Mouse (Mus musculus) MEL (cell line): ENCODE results near the gene Akr1cl. TPM values are rescaled to one million over a fixed set of nuclear protein-coding genes. Genes with fewer than 3 reads are reported as not detected.

Source experiments
- DNase-seq: peaks from one replicate; pipeline ENCODE4 v3.0.0; 2011; ENCODE audit warnings: low read depth, low spot score
- H3K27ac ChIP-seq: 2 replicates; pipeline ENCODE4 v1.5.1; 2012; ENCODE audit warnings: low read depth, mild to moderate bottlenecking, control low read depth, low read length, moderate library complexity; ENCODE audit not compliant: control insufficient read depth
- H3K27me3 ChIP-seq, 2 experiments: fragments of 150-350 bp in 1 of 2; sonication (generic) in 1 of 2; 2 replicates each; pipeline ENCODE4 v1.6.1; 2012; ENCODE audit warnings: low read length in 2 of 2, mild to moderate bottlenecking in 2 of 2, improper control_type of control experiment in 1 of 2, moderate library complexity in 1 of 2; ENCODE audit not compliant: insufficient read depth in 2 of 2, control insufficient read depth in 1 of 2
- H3K36me3 ChIP-seq, 2 experiments: 2 replicates each; pipeline ENCODE4 v1.6.1; 2012 to 2014; ENCODE audit warnings: low read length in 2 of 2, improper control_type of control experiment in 1 of 2, inconsistent platforms in 1 of 2, mild to moderate bottlenecking in 1 of 2; ENCODE audit not compliant: insufficient read depth in 2 of 2, control insufficient read depth in 1 of 2
- H3K4me1 ChIP-seq, 2 experiments: fragments of 150-350 bp in 1 of 2; sonication (generic) in 1 of 2; 2 replicates each; pipeline ENCODE4 v1.6.1; 2012; ENCODE audit warnings: low read length in 2 of 2, improper control_type of control experiment in 1 of 2, mild to moderate bottlenecking in 1 of 2; ENCODE audit not compliant: insufficient read depth in 2 of 2, control insufficient read depth in 1 of 2
- H3K4me3 ChIP-seq, 2 experiments: fragments of 150-350 bp in 1 of 2; sonication (generic) in 1 of 2; 2 replicates each; pipeline ENCODE4 v1.5.1; 2012; ENCODE audit warnings: low read depth in 2 of 2, low read length in 2 of 2, mild to moderate bottlenecking in 2 of 2, moderate library complexity in 2 of 2, control low read depth in 1 of 2, improper control_type of control experiment in 1 of 2; ENCODE audit not compliant: control insufficient read depth in 1 of 2, insufficient read depth in 1 of 2
- H3K79me2 ChIP-seq: 2 replicates; pipeline ENCODE4 v1.6.1; 2012; ENCODE audit warnings: mild to moderate bottlenecking, low read length, moderate library complexity; ENCODE audit not compliant: control insufficient read depth, poor library complexity, insufficient read depth
- H3K9ac ChIP-seq: 2 replicates; pipeline ENCODE4 v1.6.1; 2012; ENCODE audit warnings: low read depth, mild to moderate bottlenecking, control low read depth, low read length, moderate library complexity; ENCODE audit not compliant: control insufficient read depth, poor library complexity, severe bottlenecking
- H3K9me3 ChIP-seq: fragments of 150-350 bp; sonication (generic); replicated peaks from 2 replicates; pipeline ENCODE4 v1.6.1; 2012; ENCODE audit warnings: mild to moderate bottlenecking, low read length, improper control_type of control experiment, moderate library complexity; ENCODE audit not compliant: insufficient read depth
- BHLHE40 ChIP-seq: IDR thresholded peaks from 2 replicates; pipeline ENCODE4 v1.6.1; 2012; ENCODE audit warnings: low read depth, mild to moderate bottlenecking, inconsistent platforms, low read length, improper control_type of control experiment, borderline replicate concordance
- CHD2 ChIP-seq: IDR thresholded peaks from 2 replicates; pipeline ENCODE4 v1.6.1; 2011; ENCODE audit warnings: low read length, improper control_type of control experiment
- CTCF ChIP-seq, 3 experiments: IDR thresholded peaks in 2 of 3; conservative IDR thresholded peaks in 1 of 3; 2 replicates each; pipeline ENCODE4 v1.5.1; 2011 to 2012; ENCODE audit warnings: low read length in 3 of 3, low read depth in 2 of 3, mild to moderate bottlenecking in 2 of 3, improper control_type of control experiment in 1 of 3, inconsistent platforms in 1 of 3, mixed read lengths in 1 of 3, moderate library complexity in 1 of 3; ENCODE audit not compliant: control insufficient read depth in 1 of 3, insufficient read depth in 1 of 3, poor library complexity in 1 of 3, severe bottlenecking in 1 of 3
- E2F4 ChIP-seq: IDR thresholded peaks from 2 replicates; pipeline ENCODE4 v1.6.1; 2011; ENCODE audit warnings: low read depth, low read length, improper control_type of control experiment, borderline replicate concordance
- ELF1 ChIP-seq: IDR thresholded peaks from 2 replicates; pipeline ENCODE4 v1.6.1; 2014; ENCODE audit warnings: low read depth, mild to moderate bottlenecking, inconsistent platforms, low read length, improper control_type of control experiment, moderate library complexity
- GABPA ChIP-seq: IDR thresholded peaks from 2 replicates; pipeline ENCODE4 v1.6.1; 2012; ENCODE audit warnings: low read depth, mild to moderate bottlenecking, inconsistent platforms, low read length, improper control_type of control experiment, moderate library complexity
- JUND ChIP-seq: IDR thresholded peaks from 2 replicates; pipeline ENCODE4 v1.6.1; 2011; ENCODE audit warnings: low read depth, mild to moderate bottlenecking, improper control_type of control experiment, low read length
- MAFK ChIP-seq: IDR thresholded peaks from 2 replicates; pipeline ENCODE4 v1.6.1; 2011; ENCODE audit warnings: low read depth, mild to moderate bottlenecking, low read length, improper control_type of control experiment, borderline replicate concordance
- MAX ChIP-seq: IDR thresholded peaks from 2 replicates; pipeline ENCODE4 v1.6.1; 2011; ENCODE audit warnings: low read length, improper control_type of control experiment
- MEF2A ChIP-seq: IDR thresholded peaks from 2 replicates; pipeline ENCODE4 v1.6.1; 2014; ENCODE audit warnings: low read depth, mild to moderate bottlenecking, inconsistent platforms, low read length, improper control_type of control experiment; ENCODE audit not compliant: poor library complexity, insufficient replicate concordance, severe bottlenecking; ENCODE audit errors: extremely low read depth
- MYB ChIP-seq: IDR thresholded peaks from 2 replicates; pipeline ENCODE4 v1.6.1; 2011; ENCODE audit warnings: mild to moderate bottlenecking, low read depth, low read length, improper control_type of control experiment
- MYC ChIP-seq: IDR thresholded peaks from 2 replicates; pipeline ENCODE4 v1.6.1; 2011; ENCODE audit warnings: low read depth, mild to moderate bottlenecking, low read length, improper control_type of control experiment, moderate library complexity
- NELFE ChIP-seq: IDR thresholded peaks from 2 replicates; pipeline ENCODE4 v1.6.1; 2011; ENCODE audit warnings: low read depth, low read length, improper control_type of control experiment
- POLR2AphosphoS2 ChIP-seq: IDR thresholded peaks from 2 replicates; pipeline ENCODE4 v1.6.1; 2011; ENCODE audit warnings: low read length, improper control_type of control experiment
- POLR2AphosphoS5 ChIP-seq: IDR thresholded peaks from 2 replicates; pipeline ENCODE4 v1.6.1; 2012; ENCODE audit warnings: low read depth, borderline replicate concordance, mild to moderate bottlenecking, inconsistent platforms, low read length, moderate library complexity, mixed read lengths
- RCOR1 ChIP-seq: IDR thresholded peaks from 2 replicates; pipeline ENCODE4 v1.6.1; 2012; ENCODE audit warnings: low read depth, mild to moderate bottlenecking, inconsistent platforms, low read length, improper control_type of control experiment
- TAL1 ChIP-seq: IDR thresholded peaks from 2 replicates; pipeline ENCODE4 v1.6.1; 2012; ENCODE audit warnings: mild to moderate bottlenecking, inconsistent platforms, low read length, moderate library complexity, mixed read lengths
- ZKSCAN1 ChIP-seq: IDR thresholded peaks from 2 replicates; pipeline ENCODE4 v1.6.1; 2012; ENCODE audit warnings: low read depth, mild to moderate bottlenecking, inconsistent platforms, low read length, improper control_type of control experiment, moderate library complexity
- ZNF384 ChIP-seq: IDR thresholded peaks from 2 replicates; pipeline ENCODE4 v1.6.1; 2012; ENCODE audit warnings: low read depth, mild to moderate bottlenecking, inconsistent platforms, low read length, improper control_type of control experiment
- polyA plus RNA-seq, 2 experiments: library from polyadenylated mRNA; stranded (reverse) in 1 of 2; unstranded in 1 of 2; fragments of >175 nt in 1 of 2; fragments of >200 nt in 1 of 2; gene quantifications; 2 replicates each; pipeline versions ENCODE4 v1.2.1 to v1.2.4; 2012; ENCODE audit warnings: low replicate concordance in 2 of 2, low read depth in 1 of 2; ENCODE audit not compliant: insufficient read length in 2 of 2, insufficient read depth in 1 of 2, missing spikeins in 1 of 2
- total RNA-seq: library from RNA; depleted of rRNA; stranded (reverse); fragments of 300-350 nt; gene quantifications from 2 replicates; pipeline ENCODE4 v1.2.3, GENCODE M21; 2012

The Akr1cl gene
- total and polyA plus RNA-seq, 3 experiments = not detected

DNA sequence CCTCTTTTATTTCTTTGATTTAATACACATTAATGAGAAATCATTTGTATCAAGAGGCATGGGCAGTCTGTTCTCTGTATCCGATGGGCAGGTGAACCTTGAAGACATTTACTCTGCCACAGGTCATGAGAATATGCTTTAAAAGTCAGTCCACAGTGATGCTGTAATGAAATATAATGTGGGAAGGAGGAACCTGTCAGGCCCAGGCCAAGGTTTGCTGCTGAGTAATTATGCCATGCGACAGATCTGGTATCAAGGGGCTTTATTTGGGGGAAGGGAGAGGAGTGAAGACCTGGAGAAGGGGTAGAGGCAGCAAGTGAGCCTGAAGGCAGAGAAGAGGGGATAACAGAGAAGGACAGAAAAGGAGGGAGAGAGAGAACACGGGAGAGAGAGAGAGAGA, 7.1 kb upstream of the Akr1cl start:
- H3K9ac ChIP-seq = no peak overlapping the region
- no peak overlapping the region for H3K4me3 ChIP-seq
- no peaks in the 10 kb centered on the region for H3K36me3 ChIP-seq
- no peaks in the 10 kb centered on the region for H3K4me1 ChIP-seq
- H3K9me3 ChIP-seq = no peaks in the 10 kb centered on the region
- H3K79me2 ChIP-seq = no peaks in the 10 kb centered on the region
- no peak for DNase-seq
- H3K27ac ChIP-seq = no peak overlapping the region
- H3K27me3 ChIP-seq = no peaks in the 10 kb centered on the region
- TF ChIP-seq BHLHE40 (no peak), MAFK (no peak)
- TF ChIP-seq, all 39 proteins: peak for 0

DNA sequence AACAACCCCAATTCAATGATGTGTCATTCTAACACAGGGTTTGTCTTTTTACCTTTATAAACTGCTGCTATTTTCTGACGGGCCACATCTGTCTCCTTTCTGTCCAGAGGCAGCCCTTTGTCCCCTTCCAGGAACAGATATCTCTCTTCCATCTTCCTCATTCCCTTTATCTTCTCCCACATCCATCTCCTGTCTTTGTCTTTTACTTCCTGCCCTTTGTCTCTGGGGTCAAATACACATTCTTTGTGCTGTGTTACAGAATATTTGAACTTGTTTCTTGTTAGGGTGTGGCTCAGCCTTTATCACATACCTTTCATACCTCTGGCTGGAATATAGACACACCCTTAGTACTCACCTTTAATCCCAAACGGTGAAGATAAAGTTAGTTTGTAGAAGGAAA, 5.0 kb upstream of the Akr1cl start:
- TF ChIP-seq CHD2 = no peak
- no peak for TF ChIP-seq JUND
- no peak for TF ChIP-seq ZKSCAN1
- no peak for TF ChIP-seq TAL1
- no peak for TF ChIP-seq ELF1
- no peak for TF ChIP-seq E2F4
- TF ChIP-seq GABPA = no peak
- TF ChIP-seq MAX = no peak
- TF ChIP-seq CTCF (IDR thresholded peaks at IDR 0.05 in 2 of 3, conservative IDR thresholded peaks at IDR 0.05 in 1 of 3; ENCODE audit: control insufficient read depth in 1 of 3, insufficient read depth in 1 of 3, low read depth in 2 of 3, low read length in 3 of 3, poor library complexity in 1 of 3, severe bottlenecking in 1 of 3) = no peak
- no peak for TF ChIP-seq POLR2AphosphoS5
- TF ChIP-seq MYB = no peak
- TF ChIP-seq NELFE = no peak
- Histone ChIP-seq H3K27ac (no peak overlapping the region), H3K36me3 (no peaks in the 10 kb centered on the region), H3K9ac (no peak overlapping the region), H3K4me3 (no peak overlapping the region), H3K9me3 (no peaks in the 10 kb centered on the region), H3K4me1 (no peaks in the 10 kb centered on the region), H3K79me2 (no peaks in the 10 kb centered on the region), H3K27me3 (no peaks in the 10 kb centered on the region)
- DNase-seq = no peak

DNA sequence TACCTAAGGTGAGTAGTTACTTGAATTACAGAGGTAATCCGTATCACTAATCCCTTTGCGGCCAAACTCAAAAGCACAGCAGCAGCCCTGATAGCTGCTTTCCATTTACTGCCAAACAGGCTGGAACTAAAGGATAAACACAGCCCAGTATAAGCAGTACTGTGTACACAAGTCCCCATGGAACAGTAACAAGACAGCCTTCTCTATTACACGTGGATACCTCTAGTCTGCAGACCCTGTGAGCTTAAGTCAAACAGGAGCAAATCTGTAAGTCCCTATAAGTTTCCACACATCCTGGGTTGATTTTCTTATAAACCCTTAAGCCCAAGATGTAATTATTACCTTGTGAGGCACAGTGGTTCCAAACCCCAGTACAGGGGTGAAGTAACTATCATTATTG, 3.0 kb upstream of the Akr1cl start:
- Histone ChIP-seq H3K36me3 (no peaks in the 10 kb centered on the region), H3K4me1 (no peaks in the 10 kb centered on the region), H3K79me2 (no peaks in the 10 kb centered on the region), H3K27ac (no peak overlapping the region), H3K4me3 (no peak overlapping the region), H3K9me3 (no peaks in the 10 kb centered on the region), H3K9ac (no peak overlapping the region), H3K27me3 (peaks cover 1 to 2% of the 10 kb centered on the region in 2 experiments; a peak in 1 of 4 replicates)
- DNase-seq = no peak
- no peak for TF ChIP-seq MEF2A
- no peak for TF ChIP-seq RCOR1
- no peak for TF ChIP-seq MYC
- TF ChIP-seq ZNF384 = no peak
- TF ChIP-seq POLR2AphosphoS2 = no peak
